Mouse (Mus musculus) ES-E14 (cell line): ENCODE data around the gene Adra1d.

Experiments
- CHD2 ChIP-seq: IDR thresholded peaks from 2 replicates; pipeline ENCODE4 v1.6.1; 2014; ENCODE audit warnings: mild to moderate bottlenecking, low read depth, low read length, inconsistent platforms
- ZC3H11A ChIP-seq: IDR thresholded peaks from 2 replicates; pipeline ENCODE4 v1.6.1; 2012; ENCODE audit warnings: low read depth, mild to moderate bottlenecking, inconsistent platforms, low read length, borderline replicate concordance

DNA sequence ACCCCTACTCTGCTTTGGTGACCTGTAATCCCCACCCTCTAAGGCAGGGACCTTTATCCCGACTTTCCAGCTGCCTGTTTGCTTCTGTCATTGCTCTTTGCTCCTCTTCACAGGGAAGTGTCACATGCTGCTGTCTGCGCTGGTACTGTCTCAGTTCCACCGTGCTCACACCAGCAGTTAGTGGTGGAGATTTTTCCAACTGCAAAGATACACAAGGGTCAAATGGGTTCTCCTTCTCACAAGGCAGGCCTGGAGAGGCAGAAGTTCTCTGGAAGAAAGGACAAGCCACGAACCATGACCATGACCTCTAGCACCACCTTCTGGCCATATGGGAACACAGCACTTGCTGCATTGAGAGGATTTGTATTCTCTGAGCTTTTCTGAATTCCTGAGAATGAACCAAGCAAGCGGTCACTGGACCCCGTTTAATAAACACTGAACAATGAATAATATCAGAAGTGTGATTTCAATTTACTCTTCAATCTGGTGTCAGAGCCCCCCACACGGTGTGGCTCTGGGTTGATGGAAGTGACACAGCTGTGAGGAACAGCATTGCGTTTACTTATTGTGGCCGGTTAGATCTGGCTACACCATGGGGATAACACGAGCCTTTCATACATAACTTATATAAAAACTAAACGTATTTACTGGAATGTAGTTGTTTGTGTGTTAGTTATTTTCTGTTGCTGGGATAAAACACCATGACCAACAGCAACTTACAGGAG lies 32.0 kb downstream of the Adra1d start:
- TF ChIP-seq ZC3H11A (no peak), CHD2 (no peak)
